Mouse (Mus musculus) liver, adult 10 weeks (tissue): Measurements from ENCODE around the gene Nlrp1b. TPM values are rescaled to one million over a fixed set of nuclear protein-coding genes. Genes with fewer than 3 reads are reported as not detected.

Experiments used
- polyA plus RNA-seq: library from polyadenylated mRNA; stranded (reverse); fragments of 350-450 nt; fragmentation: Illumina TruSeq; extraction: RNeasy Lipid Tissue Mini Kit (QIAGEN cat#74804); gene quantifications from one replicate; pipeline ENCODE4 v1.2.3, GENCODE M21; 2014; ENCODE audit warnings: low read depth, low replicate concordance

Gene Nlrp1b
- polyA plus RNA-seq: 0.37 TPM

DNA sequence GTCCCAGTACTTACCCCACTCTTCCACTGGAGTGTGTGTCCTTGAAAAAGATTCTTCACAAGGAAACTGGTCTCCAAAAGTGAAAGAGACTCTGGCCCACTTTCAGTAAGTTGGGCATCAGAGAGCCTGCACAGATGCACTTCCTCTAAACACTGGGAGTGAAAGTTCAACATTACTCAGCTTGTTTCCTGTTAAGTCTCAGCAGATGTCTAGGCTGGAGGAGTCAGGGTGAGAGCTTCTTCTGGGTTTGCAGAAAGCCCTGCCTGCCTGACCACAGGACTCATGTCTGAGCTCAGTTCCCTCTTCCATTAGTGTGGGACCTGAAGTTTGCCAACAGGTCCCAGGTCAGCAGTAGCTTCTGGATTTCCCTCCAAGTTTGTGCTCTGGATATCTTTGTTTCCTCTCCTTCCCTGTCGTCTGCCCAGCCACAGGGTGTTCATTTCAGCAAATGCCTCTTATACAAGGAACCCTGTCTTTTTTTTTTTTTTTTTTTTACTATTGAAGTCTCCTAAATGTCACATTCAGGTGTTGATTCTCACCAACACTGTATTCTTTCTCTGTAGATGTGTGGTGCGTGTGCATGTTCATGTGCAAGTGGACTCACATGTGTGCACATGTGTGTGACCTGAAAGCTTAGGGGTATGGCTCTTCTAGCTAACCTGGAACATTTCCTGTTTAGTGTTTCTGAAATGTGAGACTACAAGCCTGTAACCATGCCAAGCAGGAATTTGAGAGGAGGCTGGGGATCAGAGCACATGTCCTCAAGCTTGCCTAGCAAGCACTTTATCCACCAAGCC is at the start of gene Nlrp1b:
Gene Nlrp1b (minus strand): TSS at position 50 of the 797 bp plus-strand sequence.

DNA sequence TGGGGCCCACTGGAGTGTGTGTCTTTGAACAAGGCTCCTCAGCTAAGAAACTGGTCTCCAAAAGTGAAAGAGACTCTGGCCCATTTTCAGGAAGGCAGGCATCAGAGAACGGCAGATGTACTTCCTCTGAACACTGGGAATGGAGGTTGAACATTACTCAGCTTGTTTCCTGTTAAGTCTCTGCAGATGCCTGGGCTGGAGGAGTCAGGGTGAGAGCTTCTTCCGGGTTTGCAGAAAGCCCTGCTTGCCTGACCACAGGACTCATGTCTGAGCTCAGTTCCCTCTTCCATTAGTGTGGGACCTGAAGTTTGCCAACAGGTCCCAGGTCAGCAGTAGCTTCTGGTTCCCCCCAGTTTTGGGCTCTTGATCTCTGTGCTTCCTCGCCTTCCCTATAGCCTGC is 85.9 kb downstream of the Nlrp1b start, which contains the start of gene Nlrp1a:
Gene Nlrp1a (minus strand): TSS at position 44 of the 400 bp plus-strand sequence.

Other genes starting within 250 kb of the Nlrp1b start
- 138 TPM for gene C1qbp, start 247.7 kb downstream of the Nlrp1b start, polyA plus RNA-seq
- 8.8 TPM for gene Dhx33, start 226.3 kb downstream of the Nlrp1b start, polyA plus RNA-seq
- gene Mis12, start 211.1 kb downstream of the Nlrp1b start, polyA plus RNA-seq: 25.8 TPM
- 117 TPM for gene Derl2, start 210.9 kb downstream of the Nlrp1b start, polyA plus RNA-seq
- gene 6330403K07Rik, start 197.2 kb downstream of the Nlrp1b start, polyA plus RNA-seq: not detected
- gene Nlrp1a, start 86.0 kb downstream of the Nlrp1b start, polyA plus RNA-seq: not detected